Mouse (Mus musculus) megakaryocyte, embryonic 14.5 days (primary cell): ENCODE data around the gene Ttyh1.

Experiments
- FLI1 ChIP-seq: IDR thresholded peaks from 2 replicates; pipeline ENCODE4 v1.6.1; 2012; ENCODE audit warnings: low read length, inconsistent platforms, mixed read lengths
- GATA1 ChIP-seq: IDR thresholded peaks from 3 replicates; pipeline ENCODE4 v1.6.1; 2012; ENCODE audit warnings: mixed read lengths, low read length, inconsistent platforms, borderline replicate concordance

- TF ChIP-seq GATA1, result no peak
- TF ChIP-seq FLI1, result no peak
These were observed 39.7 kb upstream of the Ttyh1 start for GRCm38 (mm10) chr7:4079511-4079910.
